Mouse (Mus musculus): ENCODE data around the gene AW011738.

DNA sequence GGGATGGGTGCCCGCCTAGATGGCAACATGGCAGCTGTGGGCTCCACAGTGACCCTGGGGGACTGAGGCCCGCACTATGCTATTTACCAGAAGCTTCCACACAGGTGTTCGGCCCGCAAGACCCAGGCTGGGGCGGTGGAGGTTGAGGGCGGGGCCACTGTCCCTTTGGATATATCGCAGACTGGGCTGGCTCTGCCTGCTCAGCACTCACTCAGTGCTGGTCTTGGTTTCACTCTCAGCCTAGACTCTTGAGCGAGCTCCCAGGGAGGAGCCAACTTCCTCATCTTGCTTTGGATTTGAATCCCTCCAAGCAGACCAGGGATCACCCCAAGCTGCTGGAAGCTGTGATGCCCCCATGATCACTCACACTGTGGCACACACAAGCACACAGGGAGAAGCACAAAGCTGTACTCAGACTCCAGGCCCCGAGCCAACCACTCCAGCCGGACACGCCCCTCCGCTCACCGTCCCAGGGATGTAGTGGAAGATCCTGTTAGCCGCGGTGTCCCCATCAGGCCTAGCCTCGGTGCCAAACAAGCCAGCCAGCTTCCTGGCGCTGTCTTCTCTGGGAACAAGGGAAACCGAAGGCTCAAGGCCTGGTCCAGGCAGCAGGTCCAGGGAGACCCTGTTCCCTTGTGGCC, 24.8 kb downstream of the AW011738 start:
- TF ChIP-seq CTCF (IDR thresholded peaks at IDR 0.05; ENCODE audit: low read depth) (no peak), EP300 (IDR thresholded peaks at IDR 0.05; ENCODE audit: low read depth) (no peak)

All from liver, postnatal 0 days (tissue).